Mouse (Mus musculus) kidney, embryonic 14.5 days (tissue): ENCODE measurements around the gene Cyp4f37. TPM values are rescaled to one million over a fixed set of nuclear protein-coding genes. Genes with fewer than 3 reads are reported as not detected.
A peak's percentile ranks its signal among the peaks of the same experiment; 100 is the strongest.
"Not testable (repeated sequence)": the region's sequence is repeated elsewhere in the genome, so short reads cannot be mapped to it uniquely, and the experiment has no call there.

Experiments used
- ATAC-seq: fragments of 200-750 bp; cut with Nextera tagmentation; 2 replicates; pipeline ENCODE4 v1.8.0; 2017; ENCODE audit warnings: moderate number of reproducible peaks, mild to moderate bottlenecking, moderate TSS enrichment, moderate library complexity; ENCODE audit not compliant: low FRiP score, low TSS enrichment
- H3K27ac ChIP-seq: fragments of 300-500 bp; sonication (generic); 2 replicates; pipeline ENCODE4 v1.5.1; 2014; ENCODE audit warnings: low read depth, mild to moderate bottlenecking, low read length, moderate library complexity, mixed read lengths
- H3K27me3 ChIP-seq: fragments of 300-500 bp; sonication (generic); 2 replicates; pipeline ENCODE4 v1.6.1; 2014; ENCODE audit warnings: mild to moderate bottlenecking, low read length; ENCODE audit not compliant: control insufficient read depth, insufficient read depth
- H3K36me3 ChIP-seq: fragments of 300-500 bp; sonication (generic); 2 replicates; pipeline ENCODE4 v1.6.1; 2014; ENCODE audit warnings: low read length, mixed read lengths; ENCODE audit not compliant: control insufficient read depth, insufficient read depth
- H3K4me1 ChIP-seq: fragments of 300-500 bp; sonication (generic); 2 replicates; pipeline ENCODE4 v1.6.1; 2014; ENCODE audit warnings: low read length, mixed read lengths; ENCODE audit not compliant: control insufficient read depth, insufficient read depth
- H3K4me2 ChIP-seq: fragments of 300-500 bp; sonication (generic); replicated peaks from 2 replicates; pipeline ENCODE4 v1.6.1; 2014; ENCODE audit warnings: low read depth, mild to moderate bottlenecking, low read length
- H3K4me3 ChIP-seq: fragments of 300-500 bp; sonication (generic); 2 replicates; pipeline ENCODE4 v1.5.1; 2014; ENCODE audit warnings: mild to moderate bottlenecking, low read length
- H3K9ac ChIP-seq: fragments of 300-500 bp; sonication (generic); 2 replicates; pipeline ENCODE4 v1.6.1; 2014; ENCODE audit warnings: low read depth, mild to moderate bottlenecking, low read length, moderate library complexity
- H3K9me3 ChIP-seq: fragments of 300-500 bp; sonication (generic); 2 replicates; pipeline ENCODE4 v1.6.1; 2016; ENCODE audit warnings: low read length; ENCODE audit not compliant: control insufficient read depth
- WGBS: fragments of 180-500 bp; shearing (Covaris S2); extraction: QIAGEN DNeasy Blood & Tissue Kit; methylation state at CpG from one replicate; pipeline ENCODE4 v1.1.7; 2014; 5-methylcytosine and 5-hydroxymethylcytosine counted together
- polyA plus RNA-seq: library from polyadenylated mRNA; unstranded; fragments of >200 nt; fragmentation: Nextera tagmentation; extraction: Ambion mirVana; gene quantifications from 2 replicates; pipeline ENCODE4 v1.2.1, GENCODE M21; 2014

The Cyp4f37 gene
- polyA plus RNA-seq, 1 experiment from 2014 or later = not detected

DNA sequence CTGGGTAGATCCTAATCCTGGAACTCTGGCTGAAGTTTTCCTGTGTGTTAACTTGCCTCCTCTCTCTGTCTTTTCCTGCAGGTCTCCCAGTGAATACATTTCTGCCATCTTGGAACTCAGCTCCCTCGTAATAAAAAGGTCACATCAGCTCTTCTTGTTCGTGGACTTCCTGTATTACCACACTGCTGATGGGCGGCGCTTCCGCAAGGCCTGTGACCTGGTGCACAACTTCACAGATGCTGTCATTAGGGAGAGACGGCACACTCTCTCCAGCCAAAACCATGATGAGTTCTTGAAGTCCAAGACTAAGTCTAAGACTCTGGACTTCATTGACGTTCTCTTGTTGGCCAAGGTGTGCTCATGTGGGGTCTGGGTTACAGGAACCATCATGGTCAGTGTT is 8.6 kb downstream of the Cyp4f37 start:
- WGBS = 87% methylated on average over 7 of the region's 7 CpGs
- not testable (repeated sequence) for H3K9ac ChIP-seq, H3K4me2 ChIP-seq, ATAC-seq, H3K36me3 ChIP-seq, H3K4me3 ChIP-seq, H3K27ac ChIP-seq, H3K27me3 ChIP-seq, H3K4me1 ChIP-seq, H3K9me3 ChIP-seq

DNA sequence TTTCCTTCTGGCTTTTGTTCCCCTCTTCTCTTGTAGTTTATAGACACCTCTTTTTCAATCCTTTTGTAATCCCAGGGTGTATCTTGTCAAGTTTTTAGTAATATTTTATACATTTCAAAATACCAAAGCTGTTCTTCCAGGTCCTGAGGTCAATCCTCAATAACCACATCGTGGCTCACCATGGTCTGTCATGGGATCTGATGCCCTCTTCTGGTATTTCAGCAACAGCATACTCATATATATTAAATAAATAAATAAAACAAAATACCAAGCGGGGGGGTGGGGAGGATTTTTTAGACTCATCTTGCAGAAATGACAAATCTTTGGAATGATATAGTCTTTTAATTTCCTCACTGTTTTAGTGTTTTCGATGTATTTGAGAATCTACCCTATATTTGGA is 10.8 kb downstream of the Cyp4f37 start:
- ATAC-seq = no peak
- 77% methylated on average over 3 of the region's 3 CpGs for WGBS
- Histone ChIP-seq H3K27me3 (no peaks in the 10 kb centered on the region), H3K4me1 (no peaks in the 10 kb centered on the region), H3K4me3 (no peak overlapping the region), H3K36me3 (no peaks in the 10 kb centered on the region), H3K9me3 (no peaks in the 10 kb centered on the region), H3K9ac (no peak overlapping the region), H3K4me2 (no peak overlapping the region), H3K27ac (no peak overlapping the region)

DNA sequence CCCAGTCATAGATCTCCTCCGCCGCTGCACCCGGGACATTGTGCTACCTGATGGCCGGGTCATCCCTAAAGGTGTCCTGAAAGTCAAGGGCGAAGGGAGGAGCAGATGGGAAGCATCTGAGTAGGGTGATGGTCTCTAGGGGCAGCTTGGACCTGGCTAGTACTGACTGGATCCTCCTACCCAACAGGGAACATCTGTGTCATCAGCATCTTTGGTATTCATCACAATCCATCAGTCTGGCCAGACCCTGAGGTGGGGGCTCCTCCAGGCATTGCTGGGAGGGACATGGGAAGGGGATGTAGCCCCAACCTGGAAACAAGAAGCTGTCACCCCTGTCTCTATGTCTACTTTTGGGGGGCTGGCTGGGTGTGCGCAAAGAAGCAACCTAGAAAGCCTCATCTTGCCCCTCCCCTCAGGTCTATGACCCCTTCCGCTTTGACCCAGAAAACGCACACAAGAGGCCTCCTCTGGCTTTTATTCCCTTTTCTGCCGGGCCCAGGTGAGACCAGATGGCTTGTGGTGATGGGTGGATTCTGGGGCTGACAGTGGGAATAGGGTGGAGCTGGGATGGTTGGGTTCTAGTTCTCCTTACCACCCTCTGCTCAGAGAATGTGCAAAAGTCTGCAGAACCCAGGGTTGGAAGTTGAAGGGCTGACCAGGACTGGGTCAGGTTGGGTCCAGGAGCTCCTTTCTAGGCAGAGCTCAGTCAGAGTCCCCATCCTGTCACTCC is 13.3 kb downstream of the Cyp4f37 start:
- Histone ChIP-seq H3K9ac (peak overlapping the region; percentile 34; the same call in 1 of the 2 replicates), H3K4me3 (peak overlapping the region; percentile 33), H3K4me2 (peak overlapping the region; percentile 53)
- ATAC-seq, H3K36me3 ChIP-seq, H3K27me3 ChIP-seq, H3K27ac ChIP-seq, H3K4me1 ChIP-seq, H3K9me3 ChIP-seq: not testable (repeated sequence)
- WGBS = 90% methylated on average over 9 of the region's 9 CpGs

DNA sequence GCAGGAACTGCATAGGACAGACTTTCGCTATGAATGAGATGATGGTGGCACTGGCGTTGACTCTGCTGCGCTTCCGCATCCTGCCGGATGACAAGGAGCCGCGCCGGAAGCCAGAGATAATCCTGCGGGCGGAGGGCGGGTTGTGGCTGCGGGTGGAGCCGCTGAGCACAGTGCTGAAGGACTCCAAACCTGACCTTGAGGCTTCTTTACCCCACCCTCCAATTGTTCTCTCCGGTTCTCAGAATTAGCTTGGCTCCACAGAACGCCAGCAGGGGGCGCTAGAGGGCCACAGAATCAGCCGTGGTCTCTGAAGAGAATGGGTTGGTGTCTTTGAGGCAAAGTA is 13.8 kb downstream of the Cyp4f37 start:
- Histone ChIP-seq H3K9me3 (no peaks in the 10 kb centered on the region), H3K36me3 (no peaks in the 10 kb centered on the region), H3K4me1 (no peaks in the 10 kb centered on the region), H3K4me3 (peak overlapping the region; percentile 33), H3K27me3 (no peaks in the 10 kb centered on the region), H3K27ac (no peak overlapping the region), H3K4me2 (peak overlapping the region; percentile 53), H3K9ac (peak overlapping the region; percentile 34; the same call in 1 of the 2 replicates)
- WGBS = 3% methylated on average over 17 of the region's 17 CpGs
- peak; percentile 76; the same call in 1 of the 2 replicates for ATAC-seq

DNA sequence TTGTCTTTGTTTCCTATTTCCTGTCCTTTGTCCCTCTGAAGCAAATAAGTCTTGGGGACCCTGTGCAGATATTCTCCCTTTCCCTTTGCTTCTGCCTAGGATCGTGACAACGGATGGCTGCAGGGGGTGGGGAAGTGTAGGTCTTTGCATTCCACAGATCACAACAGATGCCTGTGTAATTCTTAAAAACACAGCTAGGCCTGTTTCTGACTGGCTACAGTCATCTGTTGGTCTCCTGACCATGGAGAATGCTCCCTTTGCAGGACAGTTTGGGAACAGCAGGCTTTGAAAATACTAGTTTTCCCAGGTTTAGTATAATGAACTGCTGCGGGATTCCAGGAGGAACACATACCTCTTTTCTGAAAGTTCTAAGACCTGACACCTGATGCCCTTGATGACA is 15.2 kb downstream of the Cyp4f37 start:
- ATAC-seq = no peak
- H3K4me1 ChIP-seq = no peaks in the 10 kb centered on the region
- H3K4me3 ChIP-seq = no peak overlapping the region
- WGBS = 67% methylated on average over 3 of the region's 3 CpGs
- no peak overlapping the region for H3K9ac ChIP-seq
- H3K4me2 ChIP-seq = no peak overlapping the region
- H3K36me3 ChIP-seq = no peaks in the 10 kb centered on the region
- no peaks in the 10 kb centered on the region for H3K27me3 ChIP-seq
- H3K27ac ChIP-seq = no peak overlapping the region
- H3K9me3 ChIP-seq = no peaks in the 10 kb centered on the region

DNA sequence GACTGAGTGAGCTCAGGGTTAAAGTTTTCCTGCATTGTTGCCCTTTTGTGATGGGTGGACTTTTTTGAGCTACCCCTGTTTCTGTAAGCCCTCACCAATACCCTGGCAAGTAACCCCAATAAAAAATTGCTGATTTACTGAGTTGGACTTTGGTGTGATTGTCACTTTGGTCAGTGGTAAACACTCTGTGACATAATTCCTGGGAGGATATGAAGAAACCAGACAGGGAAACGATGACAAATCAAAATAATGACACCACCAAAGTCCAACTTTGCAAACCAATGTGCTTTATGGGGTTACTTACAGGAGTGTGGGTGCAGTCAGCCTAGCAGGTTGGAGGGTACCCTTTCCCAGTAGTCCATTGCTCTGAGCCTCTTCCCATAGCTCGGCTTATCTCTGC is 16.0 kb downstream of the Cyp4f37 start:
- no peaks in the 10 kb centered on the region for H3K4me1 ChIP-seq
- no peaks in the 10 kb centered on the region for H3K27me3 ChIP-seq
- 73% methylated on average over 2 of the region's 2 CpGs for WGBS
- no peak for ATAC-seq
- H3K9me3 ChIP-seq = no peaks in the 10 kb centered on the region
- no peak overlapping the region for H3K4me2 ChIP-seq
- H3K9ac ChIP-seq = no peak overlapping the region
- H3K4me3 ChIP-seq = no peak overlapping the region
- H3K36me3 ChIP-seq = no peaks in the 10 kb centered on the region
- no peak overlapping the region for H3K27ac ChIP-seq

DNA sequence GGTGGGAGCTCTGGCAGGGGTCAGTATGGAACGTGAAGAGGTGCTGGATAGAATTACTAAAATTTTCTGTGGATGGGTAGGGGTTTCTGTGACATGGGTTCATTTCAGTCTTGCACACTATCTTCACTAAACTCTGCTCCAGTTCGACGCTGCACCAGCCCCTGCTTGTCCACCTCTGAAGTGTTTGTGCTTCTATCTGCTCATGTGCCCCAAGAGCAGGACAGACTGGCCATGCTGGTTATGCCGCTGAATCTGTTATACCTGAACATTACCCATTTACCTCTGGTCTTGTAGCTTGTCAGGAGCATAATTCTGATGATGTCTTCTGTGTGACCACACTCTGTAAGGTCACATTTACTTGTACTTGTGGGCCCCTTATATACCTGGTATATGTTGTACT is 25.5 kb downstream of the Cyp4f37 start:
- H3K27me3 ChIP-seq = no peaks in the 10 kb centered on the region
- H3K9ac ChIP-seq = no peak overlapping the region
- H3K36me3 ChIP-seq = no peaks in the 10 kb centered on the region
- H3K4me2 ChIP-seq = no peak overlapping the region
- H3K27ac ChIP-seq = no peak overlapping the region
- H3K4me1 ChIP-seq = no peaks in the 10 kb centered on the region
- H3K4me3 ChIP-seq = no peak overlapping the region
- 79% methylated on average over 4 of the region's 4 CpGs for WGBS
- ATAC-seq = no peak
- no peaks in the 10 kb centered on the region for H3K9me3 ChIP-seq

DNA sequence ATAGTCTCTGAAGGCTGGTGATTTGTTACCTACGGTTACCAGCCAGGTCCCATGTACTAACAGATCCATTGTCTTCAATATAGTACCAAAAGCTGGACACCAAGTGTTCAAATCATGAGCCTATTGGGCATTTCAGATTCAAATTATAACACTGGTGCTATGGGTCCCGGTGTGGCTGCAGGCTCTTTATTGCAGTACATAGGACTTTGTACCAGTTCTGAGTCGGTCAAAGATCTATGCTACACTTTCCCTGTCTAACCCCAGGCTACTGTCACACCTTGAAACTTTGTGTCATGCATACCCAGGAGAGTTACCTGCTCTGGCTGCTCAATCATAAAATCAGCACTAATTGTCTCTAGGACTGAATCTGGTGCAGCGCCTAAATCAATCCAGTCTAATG is 32.8 kb downstream of the Cyp4f37 start:
- no peaks in the 10 kb centered on the region for H3K27me3 ChIP-seq
- no peak overlapping the region for H3K4me3 ChIP-seq
- no peaks in the 10 kb centered on the region for H3K9me3 ChIP-seq
- 93% methylated on average over 4 of the region's 4 CpGs for WGBS
- no peak overlapping the region for H3K9ac ChIP-seq
- no peak overlapping the region for H3K27ac ChIP-seq
- H3K4me2 ChIP-seq = no peak overlapping the region
- H3K36me3 ChIP-seq = no peaks in the 10 kb centered on the region
- no peaks in the 10 kb centered on the region for H3K4me1 ChIP-seq
- no peak for ATAC-seq

DNA sequence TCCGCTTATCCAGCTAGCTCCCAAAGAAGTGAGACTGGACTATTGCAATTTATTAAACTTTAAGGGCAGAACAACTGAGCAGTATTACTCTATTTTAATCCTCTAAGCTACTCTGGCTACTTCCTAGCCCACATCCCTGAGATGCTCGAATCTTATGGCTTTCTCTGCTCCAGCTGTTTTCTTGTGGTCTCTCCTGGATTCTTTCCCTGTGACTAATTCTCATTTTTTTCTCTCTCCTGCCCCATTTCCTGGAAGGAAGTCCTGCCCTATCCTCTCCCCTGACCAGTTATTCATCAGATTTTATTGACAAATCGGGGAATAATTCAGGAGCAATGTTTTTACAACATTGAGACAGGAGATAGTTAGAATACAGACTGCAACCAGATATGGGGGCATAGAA is 35.9 kb downstream of the Cyp4f37 start:
- Histone ChIP-seq H3K9me3 (no peaks in the 10 kb centered on the region), H3K27ac (no peak overlapping the region), H3K4me1 (no peaks in the 10 kb centered on the region), H3K9ac (no peak overlapping the region), H3K4me2 (no peak overlapping the region), H3K27me3 (no peaks in the 10 kb centered on the region), H3K36me3 (no peaks in the 10 kb centered on the region), H3K4me3 (no peak overlapping the region)
- ATAC-seq = no peak
- WGBS = 74% methylated on average over 3 of the region's 3 CpGs
